Mouse (Mus musculus): ENCODE data around the gene Hpse2.

Gene Hpse2

GRCm38 (mm10) chr19:42877653-42878052 lies 510.5 kb downstream of the Hpse2 start:
- no peaks in the 10 kb centered on the region for H3K36me3 ChIP-seq (ENCODE audit: insufficient read depth, low read length)
- H3K27me3 ChIP-seq (ENCODE audit: insufficient read depth, low read length), result no peaks in the 10 kb centered on the region
- H3K9me3 ChIP-seq (ENCODE audit: low read length), result no peaks in the 10 kb centered on the region
- peaks cover 6% of the 10 kb centered on the region; the same call in 1 of the 2 replicates for H3K4me1 ChIP-seq (replicated peaks; ENCODE audit: low read depth, low read length)
- TF ChIP-seq CTCF (conservative IDR thresholded peaks at IDR 0.05; ENCODE audit: low read length), result no peak
- no peak for TF ChIP-seq NANOG (IDR thresholded peaks at IDR 0.05; ENCODE audit: borderline replicate concordance, low read length)
- no peak for TF ChIP-seq POU5F1 (IDR thresholded peaks at IDR 0.05; ENCODE audit: borderline replicate concordance, low read length)
- H3K4me3 ChIP-seq (replicated peaks; ENCODE audit: low read length), result no peak overlapping the region

- no peaks in the 10 kb centered on the region for H3K9me3 ChIP-seq (ENCODE audit: low read length)
- no peak overlapping the region for H3K4me3 ChIP-seq (replicated peaks; ENCODE audit: low read length)
- H3K4me1 ChIP-seq (replicated peaks; ENCODE audit: low read depth, low read length), result peaks cover 6% of the 10 kb centered on the region; the same call in 1 of the 2 replicates
- H3K27me3 ChIP-seq (ENCODE audit: insufficient read depth, low read length), result no peaks in the 10 kb centered on the region
- H3K36me3 ChIP-seq (ENCODE audit: insufficient read depth, low read length), result no peaks in the 10 kb centered on the region
- TF ChIP-seq CTCF (conservative IDR thresholded peaks at IDR 0.05; ENCODE audit: low read length), result no peak
- no peak for TF ChIP-seq POU5F1 (IDR thresholded peaks at IDR 0.05; ENCODE audit: borderline replicate concordance, low read length)
- TF ChIP-seq NANOG (IDR thresholded peaks at IDR 0.05; ENCODE audit: borderline replicate concordance, low read length), result no peak
These were observed 511.6 kb downstream of the Hpse2 start for GRCm38 (mm10) chr19:42876563-42876962.

- TF ChIP-seq NANOG (IDR thresholded peaks at IDR 0.05; ENCODE audit: borderline replicate concordance, low read length), result no peak
- TF ChIP-seq POU5F1 (IDR thresholded peaks at IDR 0.05; ENCODE audit: borderline replicate concordance, low read length), result no peak
- TF ChIP-seq CTCF (conservative IDR thresholded peaks at IDR 0.05; ENCODE audit: low read length), result no peak
- Histone ChIP-seq H3K36me3 (ENCODE audit: insufficient read depth, low read length) (no peaks in the 10 kb centered on the region), H3K27me3 (ENCODE audit: insufficient read depth, low read length) (peaks cover 14% of the 10 kb centered on the region), H3K9me3 (ENCODE audit: low read length) (no peaks in the 10 kb centered on the region), H3K4me1 (replicated peaks; ENCODE audit: low read depth, low read length) (peaks cover 36% of the 10 kb centered on the region), H3K4me3 (replicated peaks; ENCODE audit: low read length) (no peak overlapping the region)
These were observed 518.3 kb downstream of the Hpse2 start for GRCm38 (mm10) chr19:42869663-42870530.

GRCm38 (mm10) chr19:42868958-42869662 lies 519.0 kb downstream of the Hpse2 start:
- Histone ChIP-seq H3K4me3 (replicated peaks; ENCODE audit: low read length) (no peak overlapping the region), H3K9me3 (ENCODE audit: low read length) (no peaks in the 10 kb centered on the region), H3K27me3 (ENCODE audit: insufficient read depth, low read length) (peaks cover 15% of the 10 kb centered on the region), H3K36me3 (ENCODE audit: insufficient read depth, low read length) (no peaks in the 10 kb centered on the region), H3K4me1 (replicated peaks; ENCODE audit: low read depth, low read length) (peaks cover 36% of the 10 kb centered on the region)
- TF ChIP-seq NANOG (IDR thresholded peaks at IDR 0.05; ENCODE audit: borderline replicate concordance, low read length) (no peak), CTCF (conservative IDR thresholded peaks at IDR 0.05; ENCODE audit: low read length) (no peak), POU5F1 (IDR thresholded peaks at IDR 0.05; ENCODE audit: borderline replicate concordance, low read length) (no peak)

GRCm38 (mm10) chr19:42863013-42863412 lies 525.1 kb downstream of the Hpse2 start:
- no peak for TF ChIP-seq NANOG (IDR thresholded peaks at IDR 0.05; ENCODE audit: borderline replicate concordance, low read length)
- no peak for TF ChIP-seq POU5F1 (IDR thresholded peaks at IDR 0.05; ENCODE audit: borderline replicate concordance, low read length)
- TF ChIP-seq CTCF (conservative IDR thresholded peaks at IDR 0.05; ENCODE audit: low read length), result no peak

GRCm38 (mm10) chr19:42857096-42857495 lies 531.1 kb downstream of the Hpse2 start:
- Histone ChIP-seq H3K27me3 (ENCODE audit: insufficient read depth, low read length) (no peaks in the 10 kb centered on the region), H3K4me3 (replicated peaks; ENCODE audit: low read length) (no peak overlapping the region), H3K4me1 (replicated peaks; ENCODE audit: low read depth, low read length) (0 out of 2 replicates have a peak, but pooled peaks cover 3% of the 10 kb centered on the region), H3K36me3 (ENCODE audit: insufficient read depth, low read length) (no peaks in the 10 kb centered on the region), H3K9me3 (ENCODE audit: low read length) (peaks cover 5% of the 10 kb centered on the region; the same call in 1 of the 2 replicates)
- no peak for TF ChIP-seq POU5F1 (IDR thresholded peaks at IDR 0.05; ENCODE audit: borderline replicate concordance, low read length)
- TF ChIP-seq NANOG (IDR thresholded peaks at IDR 0.05; ENCODE audit: borderline replicate concordance, low read length), result peak; percentile 18; the same call in 1 of the 2 replicates
- TF ChIP-seq CTCF (conservative IDR thresholded peaks at IDR 0.05; ENCODE audit: low read length), result no peak

More at GRCm38 (mm10) chr19:42863013-42863412, 525.1 kb downstream of the Hpse2 start:
- H3K4me3 ChIP-seq (replicated peaks; ENCODE audit: low read length), result no peak overlapping the region
- H3K27me3 ChIP-seq (ENCODE audit: insufficient read depth, low read length), result peaks cover 15% of the 10 kb centered on the region
- no peaks in the 10 kb centered on the region for H3K9me3 ChIP-seq (ENCODE audit: low read length)
- no peaks in the 10 kb centered on the region for H3K36me3 ChIP-seq (ENCODE audit: insufficient read depth, low read length)
- H3K4me1 ChIP-seq (replicated peaks; ENCODE audit: low read depth, low read length), result peaks cover 13% of the 10 kb centered on the region

GRCm38 (mm10) chr19:42855649-42856048 lies 532.5 kb downstream of the Hpse2 start:
- Histone ChIP-seq H3K4me3 (replicated peaks; ENCODE audit: low read length) (no peak overlapping the region), H3K36me3 (ENCODE audit: insufficient read depth, low read length) (no peaks in the 10 kb centered on the region), H3K27me3 (ENCODE audit: insufficient read depth, low read length) (no peaks in the 10 kb centered on the region), H3K4me1 (replicated peaks; ENCODE audit: low read depth, low read length) (0 out of 2 replicates have a peak, but pooled peaks cover 3% of the 10 kb centered on the region), H3K9me3 (ENCODE audit: low read length) (peaks cover 5% of the 10 kb centered on the region; the same call in 1 of the 2 replicates)
- TF ChIP-seq POU5F1 (IDR thresholded peaks at IDR 0.05; ENCODE audit: borderline replicate concordance, low read length) (no peak), NANOG (IDR thresholded peaks at IDR 0.05; ENCODE audit: borderline replicate concordance, low read length) (no peak), CTCF (conservative IDR thresholded peaks at IDR 0.05; ENCODE audit: low read length) (no peak)

- no peak for TF ChIP-seq CTCF (conservative IDR thresholded peaks at IDR 0.05; ENCODE audit: low read length)
- TF ChIP-seq NANOG (IDR thresholded peaks at IDR 0.05; ENCODE audit: borderline replicate concordance, low read length), result no peak
- no peak for TF ChIP-seq POU5F1 (IDR thresholded peaks at IDR 0.05; ENCODE audit: borderline replicate concordance, low read length)
- no peak overlapping the region for H3K4me3 ChIP-seq (replicated peaks; ENCODE audit: low read length)
- H3K27me3 ChIP-seq (ENCODE audit: insufficient read depth, low read length), result no peaks in the 10 kb centered on the region
- H3K9me3 ChIP-seq (ENCODE audit: low read length), result peaks cover 5% of the 10 kb centered on the region; the same call in 1 of the 2 replicates
- no peaks in the 10 kb centered on the region for H3K36me3 ChIP-seq (ENCODE audit: insufficient read depth, low read length)
- H3K4me1 ChIP-seq (replicated peaks; ENCODE audit: low read depth, low read length), result no peaks in the 10 kb centered on the region
These were observed 537.7 kb downstream of the Hpse2 start for GRCm38 (mm10) chr19:42850444-42850843.

Data from E14TG2a.4 (cell line).